ENCODE assay signal across 25 mouse cellular contexts in the genomic region with DNA sequence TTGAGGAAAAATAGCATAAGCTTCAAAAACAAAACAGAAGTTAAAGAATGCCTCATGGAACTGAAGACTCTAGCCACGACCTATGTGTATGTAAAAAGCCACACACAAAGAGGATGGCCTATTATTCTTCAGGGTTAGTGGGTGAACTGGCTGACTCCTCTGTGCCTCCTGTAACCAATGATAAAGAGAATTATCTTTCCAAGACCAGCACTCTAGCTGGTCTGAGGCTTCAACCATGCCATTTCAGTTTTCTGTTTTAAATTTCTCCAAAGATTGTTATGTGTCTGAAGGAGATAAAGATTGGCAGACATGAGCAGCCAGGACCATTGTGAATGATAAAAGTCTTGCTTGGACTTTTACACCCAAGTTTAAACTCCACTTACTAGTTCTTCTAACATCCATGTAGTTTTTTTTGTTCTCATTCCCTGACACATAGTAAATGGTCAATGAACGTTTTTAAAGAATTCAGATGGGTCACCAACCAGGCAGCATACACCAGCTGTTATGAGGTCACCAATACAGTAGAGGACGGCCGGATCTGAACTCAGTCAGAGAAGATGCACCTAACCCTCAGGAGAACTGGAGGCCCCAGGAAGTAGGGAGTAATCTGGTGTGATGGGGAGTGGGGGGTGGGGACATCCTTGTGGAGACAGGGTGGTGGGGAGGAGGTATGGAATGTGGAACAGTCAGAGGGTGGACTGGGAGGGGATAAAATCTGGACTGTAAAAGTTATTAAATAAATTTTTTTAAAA. TPM values are rescaled to one million over a fixed set of nuclear protein-coding genes. Genes with fewer than 3 reads are reported as not detected.
DNase-seq lines count a peak whose midpoint lies in the region; ATAC-seq lines count a peak whose summit lies in the region.
"Had no signal": no experiment of that assay in that cellular context is flagged by ENCODE, and none has a peak within 500 bp of the region (broad histone marks: within the 10 kb centered on the region; RNA-seq: fewer than 3 reads in every experiment).

No protein-coding gene starts in this region.

- WGBS in liver, embryonic 13.5 days (ENCODE audit: insufficient replicate concordance) = 21% methylated on average over 4 of the region's 4 CpGs
- WGBS in forebrain, embryonic 12.5 days = 75% methylated on average over 4 of the region's 4 CpGs
- 70% methylated on average over 4 of the region's 4 CpGs for WGBS in hindbrain, embryonic 16.5 days

- H3K4me1 ChIP-seq in liver, embryonic 13.5 days (replicated peaks) = peaks cover 20% of the 10 kb centered on the region
- no peaks in the 10 kb centered on the region for H3K4me1 ChIP-seq in forebrain, embryonic 12.5 days
- H3K4me1 ChIP-seq in hindbrain, embryonic 16.5 days (ENCODE audit: control insufficient read depth, insufficient read depth, low read depth, low read length) = no peaks in the 10 kb centered on the region
- H3K4me1 ChIP-seq: forebrain, embryonic 13.5 days; kidney, embryonic 15.5 days had no signal

- H3K9me3 ChIP-seq in liver, embryonic 13.5 days (replicated peaks) = no peaks in the 10 kb centered on the region
- no peaks in the 10 kb centered on the region for H3K9me3 ChIP-seq in forebrain, embryonic 12.5 days
- H3K9me3 ChIP-seq in hindbrain, embryonic 16.5 days (ENCODE audit: control insufficient read depth, low read length) = no peaks in the 10 kb centered on the region
- H3K9me3 ChIP-seq: embryonic facial prominence, embryonic 13.5 days; forebrain, embryonic 13.5 days; kidney, embryonic 15.5 days had no signal

- H3K27me3 ChIP-seq in liver, embryonic 13.5 days = no peaks in the 10 kb centered on the region
- H3K27me3 ChIP-seq in forebrain, embryonic 12.5 days = no peaks in the 10 kb centered on the region
- H3K27me3 ChIP-seq in hindbrain, embryonic 16.5 days (replicated peaks; ENCODE audit: control insufficient read depth, insufficient read depth, low read length) = no peaks in the 10 kb centered on the region
- H3K27me3 ChIP-seq: embryonic facial prominence, embryonic 13.5 days; forebrain, embryonic 13.5 days; kidney, embryonic 15.5 days had no signal

- no peak overlapping the region for H3K4me3 ChIP-seq in liver, embryonic 13.5 days (replicated peaks)
- H3K4me3 ChIP-seq in forebrain, embryonic 12.5 days (replicated peaks) = no peak overlapping the region
- H3K4me3 ChIP-seq in hindbrain, embryonic 16.5 days (ENCODE audit: low read length) = no peak overlapping the region
- H3K4me3 ChIP-seq: embryonic facial prominence, embryonic 13.5 days; erythroblast, embryonic 14.5 days; forebrain, embryonic 13.5 days; kidney, embryonic 15.5 days had no signal

- H3K4me2 ChIP-seq in liver, embryonic 13.5 days = no peak overlapping the region
- no peak overlapping the region for H3K4me2 ChIP-seq in forebrain, embryonic 12.5 days
- H3K4me2 ChIP-seq in hindbrain, embryonic 16.5 days (ENCODE audit: low read length) = no peak overlapping the region
- H3K4me2 ChIP-seq: embryonic facial prominence, embryonic 13.5 days; forebrain, embryonic 13.5 days; kidney, embryonic 15.5 days had no signal

- DNase-seq in MEL-GATA-1-ER (ENCODE audit: extremely low read depth, low read depth) = peak; percentile 56
- peak; percentile 5 for DNase-seq in liver, embryonic 13.5 days
- DNase-seq in gastrocnemius, adult 8-10 months (ENCODE audit: low spot score in 2 of 2) = no peak
- DNase-seq: adrenal gland, adult 8-10 months; cerebellum, adult 11-12 months; cerebellum, adult 9-11 months; gastrocnemius, postnatal 14 days; heart, postnatal 14 days; kidney, postnatal 25 days; lung, postnatal 36 days; midbrain, embryonic 14.5 days; right cerebral cortex, postnatal 14 days had no signal

- H3K27ac ChIP-seq in liver, embryonic 13.5 days = peak overlapping the region; percentile 16; the same call in 1 of the 2 replicates
- no peak overlapping the region for H3K27ac ChIP-seq in forebrain, embryonic 12.5 days
- no peak overlapping the region for H3K27ac ChIP-seq in hindbrain, embryonic 16.5 days (ENCODE audit: low read depth, low read length)
- H3K27ac ChIP-seq: embryonic facial prominence, embryonic 13.5 days; forebrain, embryonic 13.5 days; hindbrain, postnatal 0 days; kidney, embryonic 15.5 days had no signal

- no peaks in the 10 kb centered on the region for H3K36me3 ChIP-seq in liver, embryonic 13.5 days
- no peaks in the 10 kb centered on the region for H3K36me3 ChIP-seq in forebrain, embryonic 12.5 days (replicated peaks)
- no peaks in the 10 kb centered on the region for H3K36me3 ChIP-seq in hindbrain, embryonic 16.5 days (ENCODE audit: control insufficient read depth, insufficient read depth, low read length)
- H3K36me3 ChIP-seq: embryonic facial prominence, embryonic 13.5 days; kidney, embryonic 15.5 days had no signal

- peak; percentile 71 for ATAC-seq in erythroblast, adult 5-6 weeks (replicated peaks; ENCODE audit: low FRiP score, poor library complexity, severe bottlenecking)
- ATAC-seq in liver, embryonic 13.5 days (ENCODE audit: low read depth) = peak; percentile 94
- ATAC-seq in megakaryocyte progenitor cell, adult 5-6 weeks (replicated peaks; ENCODE audit: poor library complexity) = peak; percentile 96
- no peak for ATAC-seq in forebrain, embryonic 12.5 days (ENCODE audit: low FRiP score)
- no peak for ATAC-seq in hindbrain, embryonic 16.5 days
- ATAC-seq: activated CD4-positive, CD25-positive, alpha-beta regulatory T cell, adult 4 months; forebrain, embryonic 13.5 days; hindbrain, postnatal 0 days; intestine, postnatal 0 days had no signal

- H3K9ac ChIP-seq in liver, embryonic 13.5 days = no peak overlapping the region
- H3K9ac ChIP-seq in forebrain, embryonic 12.5 days = no peak overlapping the region
- no peak overlapping the region for H3K9ac ChIP-seq in hindbrain, embryonic 16.5 days (ENCODE audit: low read depth, low read length)
- H3K9ac ChIP-seq: embryonic facial prominence, embryonic 13.5 days; forebrain, embryonic 13.5 days; kidney, embryonic 15.5 days had no signal

RNA-seq across cellular contexts. Expression of a gene that starts 34.5 kb away (rescaled TPM):
- total RNA-seq in erythroblast, adult 5-6 weeks (2015; ENCODE audit: low replicate concordance) = 6.7 and 12.1 TPM in 2 replicates
- 4.7 and 5.4 TPM in 2 replicates for total RNA-seq in erythroblast, adult 5-6 weeks (2017; ENCODE audit: low replicate concordance)
- 0.59 and 1.0 TPM in 2 replicates for polyA plus RNA-seq in liver, embryonic 13.5 days (2015; fragmentation: Nextera tagmentation; extraction: Ambion mirVana)
- 2.7 and 6.7 TPM in 2 replicates for total RNA-seq in megakaryocyte progenitor cell, adult 5-6 weeks (2015)
- total RNA-seq in megakaryocyte progenitor cell, adult 5-6 weeks (2017) = 4.8 and 7.3 TPM in 2 replicates
- polyA plus RNA-seq in forebrain, embryonic 12.5 days (2016; fragmentation: Nextera tagmentation; extraction: Ambion mirVana) = 0.11 and 0.28 TPM in 2 replicates
- under 1 TPM; 0.22 to 0.54 (median 0.40) TPM for total RNA-seq in gastrocnemius, adult 8-10 months (2022)
- 1.7 and 2.2 TPM in 2 replicates for polyA plus RNA-seq in hindbrain, embryonic 16.5 days (2015; fragmentation: Nextera tagmentation; extraction: Ambion mirVana)
- total RNA-seq: granulocyte monocyte progenitor cell, adult 5-6 weeks; monocyte, adult 5-6 weeks had no signal
- polyA plus RNA-seq: activated CD4-positive, CD25-positive, alpha-beta regulatory T cell, adult 4 months; erythroblast, embryonic 14.5 days had no signal

Comparison
In these comparisons a context has a peak if more than half of its experiments do, and no peak if none do; other contexts are left out.
1. DNase-seq: peak in MEL-GATA-1-ER (single experiment) and liver, embryonic 13.5 days (single experiment); none in gastrocnemius, adult 8-10 months (0 of 2).
2. ATAC-seq: peak in erythroblast, adult 5-6 weeks (single experiment), liver, embryonic 13.5 days (single experiment) and megakaryocyte progenitor cell, adult 5-6 weeks (single experiment); none in forebrain, embryonic 12.5 days (single experiment) and hindbrain, embryonic 16.5 days (single experiment).